Mouse (Mus musculus): ENCODE measurements at regions not wholly inside any gene's neighbourhood (a gene's known extent, or its start where the extent isn't known, plus 50 kb on each side); places are given as distances from the start of the nearest gene placed in this dataset.
A peak's percentile ranks its signal among the peaks of the same experiment; 100 is the strongest.

DNA sequence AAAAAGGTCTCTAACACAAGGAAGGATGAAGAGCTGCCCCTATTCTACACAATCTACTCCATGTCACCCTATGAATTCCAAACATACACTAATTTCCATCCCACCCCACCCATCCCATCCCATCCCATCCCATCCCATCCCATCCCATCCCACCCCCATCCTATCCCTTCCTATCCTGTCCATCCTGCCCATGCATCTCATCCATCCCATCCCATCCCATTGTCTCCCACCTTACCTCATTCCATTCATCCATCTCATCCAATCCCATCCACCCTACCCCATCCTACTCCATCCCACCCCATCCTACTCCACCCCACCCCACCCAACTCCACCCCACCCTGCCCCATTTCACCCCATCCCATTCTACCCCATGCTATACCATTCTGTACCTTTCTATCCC is 91.9 kb upstream of the Fam92a start:
- no peak for DNase-seq (ENCODE audit: low spot score in 2 of 2)

DNA sequence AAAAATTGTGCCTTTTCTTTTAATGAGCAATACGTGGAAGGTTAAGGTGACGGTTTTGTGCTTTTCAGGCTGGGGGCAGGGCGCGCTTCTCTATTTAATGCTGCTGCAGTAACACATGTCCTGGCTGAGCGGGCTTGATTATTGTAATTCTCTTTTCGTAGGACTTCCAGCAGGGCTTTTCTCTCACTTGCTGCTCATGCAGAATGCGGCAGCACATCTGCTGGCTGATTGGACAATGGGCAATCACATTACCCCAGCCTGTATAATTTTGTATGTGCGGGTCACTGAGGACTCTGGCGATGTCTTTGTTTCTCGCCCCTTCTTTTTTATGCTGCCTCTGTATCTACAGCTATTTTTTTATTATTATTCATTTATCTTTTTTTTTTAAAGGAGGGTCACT is 91.4 kb upstream of the Fam92a start:
- no peak for DNase-seq (ENCODE audit: low spot score in 2 of 2)

DNA sequence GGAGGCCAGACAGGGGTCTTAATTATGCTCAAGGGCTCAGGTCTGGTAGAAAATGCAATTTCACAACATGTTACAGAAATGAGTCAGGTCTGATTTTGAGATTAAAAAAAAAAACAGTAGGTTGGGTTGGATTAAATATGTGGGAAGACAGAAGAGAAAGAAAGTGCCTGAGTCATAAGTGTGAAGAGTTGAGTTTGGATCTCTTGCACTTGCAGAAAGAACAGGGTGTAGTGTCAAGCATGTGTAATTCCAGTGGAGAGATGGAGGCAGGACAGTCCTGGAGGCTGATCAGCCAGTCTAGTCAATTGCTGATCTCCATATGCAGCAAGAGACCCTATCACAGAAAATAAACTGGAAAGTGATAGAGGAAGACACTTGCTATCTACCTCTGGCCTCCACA is 76.2 kb upstream of the Fam92a start:
- DNase-seq (ENCODE audit: low spot score in 2 of 2): no peak

DNA sequence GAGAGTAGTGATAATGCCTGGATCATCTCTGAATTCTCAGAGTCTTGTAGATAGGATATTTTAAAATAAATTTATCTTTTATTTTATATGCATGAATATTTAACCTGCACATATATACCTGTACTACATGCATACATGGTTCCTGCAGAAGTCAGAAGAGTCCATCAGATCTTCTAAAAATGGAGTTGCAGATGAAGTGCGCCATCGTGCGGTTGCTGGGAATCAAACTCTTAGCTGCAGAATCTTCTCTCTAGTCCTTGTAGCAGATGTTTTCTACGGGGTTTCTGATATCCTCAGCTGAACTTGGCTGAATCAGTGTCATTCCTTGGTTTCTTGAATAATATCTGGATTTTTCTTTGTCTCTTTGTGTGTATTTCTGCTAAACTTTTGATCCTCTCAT is 74.8 kb upstream of the Fam92a start:
- no peak for DNase-seq (ENCODE audit: low spot score in 2 of 2)

DNA sequence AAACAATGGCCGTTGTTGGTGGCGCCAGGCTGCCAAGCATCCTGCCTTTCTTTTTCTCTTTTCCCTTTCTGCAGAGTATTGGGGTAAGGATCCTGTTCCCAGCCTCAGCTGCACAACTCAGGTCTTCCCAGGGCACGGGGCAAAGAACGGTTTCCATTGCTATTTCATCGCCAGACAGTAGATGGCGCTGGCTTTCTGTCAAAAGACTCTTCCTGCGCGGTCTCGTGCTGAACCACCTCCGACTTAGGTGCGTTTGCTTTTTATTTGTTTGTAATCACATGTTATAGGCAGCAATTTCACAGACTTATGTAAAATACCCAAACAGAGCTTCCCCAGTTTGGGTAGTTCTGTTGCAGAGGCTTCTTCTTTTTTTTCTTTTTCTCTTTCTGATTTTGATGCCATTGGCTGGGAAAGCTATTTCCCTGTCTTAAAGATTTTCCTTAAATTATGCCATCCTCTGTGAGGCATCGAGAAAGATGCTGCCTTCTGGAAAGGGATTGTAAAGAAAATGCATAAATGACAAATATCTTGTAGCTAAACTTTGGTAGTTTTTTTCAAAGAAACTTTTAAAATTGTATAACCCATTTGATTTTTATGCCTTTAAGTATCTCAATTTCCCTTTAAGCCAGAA is 69.2 kb upstream of the Fam92a start:
- DNase-seq (ENCODE audit: low spot score in 2 of 2): peak; percentile 1 to 21

DNA sequence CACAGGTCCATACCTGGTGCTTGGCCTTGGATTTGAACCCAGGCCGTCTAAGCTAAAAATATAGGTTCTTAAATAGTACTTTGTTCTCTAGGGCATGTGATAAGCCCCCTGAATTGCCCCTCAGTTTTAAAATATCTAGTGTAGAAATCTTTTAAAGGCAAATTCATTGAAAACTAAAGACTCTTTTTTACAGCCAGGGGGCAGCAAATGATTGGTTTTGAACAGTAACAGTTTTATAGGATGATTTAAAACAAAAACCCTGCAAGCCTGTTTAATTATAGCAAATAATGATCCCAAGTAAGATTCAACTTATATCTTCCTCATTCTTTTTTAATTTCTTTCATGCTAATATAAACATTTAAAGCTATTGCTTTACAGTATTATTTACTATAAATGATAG is 58.9 kb upstream of the Fam92a start:
- no peak for DNase-seq (ENCODE audit: low spot score in 2 of 2)

All from heart, adult 9 months (tissue).